Mouse (Mus musculus) liver, postnatal 0 days (tissue): ENCODE measurements around the gene Cryz.

Experiments
- CTCF ChIP-seq: sonication (generic); IDR thresholded peaks from 2 replicates; pipeline ENCODE4 v1.5.1; 2016; ENCODE audit warnings: antibody characterized with exemption, low read depth
- EP300 ChIP-seq: IDR thresholded peaks from 2 replicates; pipeline ENCODE4 v1.6.1; 2016; ENCODE audit warnings: antibody characterized with exemption, low read depth, mild to moderate bottlenecking

- TF ChIP-seq CTCF, result peak; percentile 66
- TF ChIP-seq EP300, result no peak
Observed at GRCm38 (mm10) chr3:154596934-154597554, 533 bp downstream of the Cryz start, which contains the start of gene Tyw3.
